Mouse (Mus musculus) thymus, postnatal 0 days (tissue): ENCODE measurements around the gene Slc25a10. TPM values are rescaled to one million over a fixed set of nuclear protein-coding genes. Genes with fewer than 3 reads are reported as not detected.

Experiments used
- DNase-seq: peaks from one replicate; pipeline ENCODE4 v3.0.0-alpha.2; 2015; ENCODE audit warnings: low spot score
- polyA plus RNA-seq: library from polyadenylated mRNA; unstranded; fragments of >200 nt; fragmentation: Nextera tagmentation; extraction: Ambion mirVana; gene quantifications from 2 replicates; pipeline ENCODE4 v1.2.1, GENCODE M21; 2015

Slc25a10 gene
- 28.6 and 29.4 TPM in 2 replicates for polyA plus RNA-seq

- peak; percentile 67 for DNase-seq
Measured at GRCm38 (mm10) chr11:120491317-120492023, at the start of gene Slc25a10. TSS of gene Slc25a10 (plus strand) at chr11:120491840.

- DNase-seq: no peak
Measured at GRCm38 (mm10) chr11:120442344-120442743, 49.3 kb upstream of the Slc25a10 start, which contains the start of gene Tspan10. TSS of gene Tspan10 (plus strand) at chr11:120442644.

GRCm38 (mm10) chr11:120442765-120443280 is 48.8 kb upstream of the Slc25a10 start:
- DNase-seq: no peak

GRCm38 (mm10) chr11:120444106-120444505 is 47.5 kb upstream of the Slc25a10 start:
- no peak for DNase-seq

GRCm38 (mm10) chr11:120445475-120445874 is 46.2 kb upstream of the Slc25a10 start:
- DNase-seq: no peak

- no peak for DNase-seq
Measured at GRCm38 (mm10) chr11:120447179-120447578, 44.5 kb upstream of the Slc25a10 start.

- DNase-seq: no peak
Measured at GRCm38 (mm10) chr11:120452246-120452645, 39.4 kb upstream of the Slc25a10 start.

DNA sequence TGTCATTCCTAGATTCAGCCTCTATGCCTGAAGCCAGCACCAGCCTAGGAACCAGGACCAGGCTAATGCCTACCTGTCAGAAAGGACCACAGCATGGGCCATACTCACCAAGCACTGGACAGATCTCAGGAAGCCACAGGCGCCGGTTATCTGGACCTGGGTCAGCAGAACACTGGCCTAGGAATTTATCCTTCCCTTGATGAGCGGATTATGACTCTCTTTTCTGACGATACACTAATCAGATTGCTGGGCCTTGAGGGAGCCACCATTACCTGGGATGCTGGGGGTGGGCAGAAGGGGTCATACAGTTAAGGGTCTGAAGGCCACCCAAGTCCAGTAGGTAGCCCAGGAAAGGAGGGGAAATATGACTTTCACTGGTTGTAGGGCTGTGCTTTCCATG is 38.3 kb upstream of the Slc25a10 start, which contains the start of gene Pde6g:
Gene Pde6g, minus strand, starts transcription at position 195 of the 400 bp plus-strand sequence.
- no peak for DNase-seq

DNA sequence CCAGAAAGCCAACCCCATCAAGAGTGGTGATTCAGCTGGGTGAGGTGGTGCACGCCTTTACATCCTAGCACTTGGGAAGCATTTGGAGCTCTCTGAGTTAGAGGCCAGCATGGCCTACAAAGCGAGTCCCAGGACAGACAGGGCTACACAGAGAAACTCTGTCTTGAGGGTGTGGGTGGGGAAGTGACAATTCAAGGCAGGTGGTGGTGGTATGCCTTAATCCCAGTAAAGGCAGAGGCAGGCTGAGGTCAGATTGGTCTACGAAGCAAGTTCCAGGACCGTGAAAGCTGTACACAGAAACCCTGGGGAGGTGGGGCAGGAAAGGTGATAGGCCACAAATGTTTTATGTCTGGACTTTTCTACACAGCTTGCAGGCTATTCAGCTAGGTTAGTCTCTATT is 36.7 kb upstream of the Slc25a10 start:
- no peak for DNase-seq

- DNase-seq: no peak
Measured at GRCm38 (mm10) chr11:120455413-120455812, 36.2 kb upstream of the Slc25a10 start.

GRCm38 (mm10) chr11:120457370-120457769 is 34.3 kb upstream of the Slc25a10 start:
- DNase-seq: no peak

- peak; percentile 83 for DNase-seq
Measured at GRCm38 (mm10) chr11:120457772-120458751, 33.6 kb upstream of the Slc25a10 start, which contains the start of the genes Oxld1 and Ccdc137. TSS of gene Oxld1 (minus strand) at chr11:120458068. TSS of gene Ccdc137 (plus strand) at chr11:120458115.

DNA sequence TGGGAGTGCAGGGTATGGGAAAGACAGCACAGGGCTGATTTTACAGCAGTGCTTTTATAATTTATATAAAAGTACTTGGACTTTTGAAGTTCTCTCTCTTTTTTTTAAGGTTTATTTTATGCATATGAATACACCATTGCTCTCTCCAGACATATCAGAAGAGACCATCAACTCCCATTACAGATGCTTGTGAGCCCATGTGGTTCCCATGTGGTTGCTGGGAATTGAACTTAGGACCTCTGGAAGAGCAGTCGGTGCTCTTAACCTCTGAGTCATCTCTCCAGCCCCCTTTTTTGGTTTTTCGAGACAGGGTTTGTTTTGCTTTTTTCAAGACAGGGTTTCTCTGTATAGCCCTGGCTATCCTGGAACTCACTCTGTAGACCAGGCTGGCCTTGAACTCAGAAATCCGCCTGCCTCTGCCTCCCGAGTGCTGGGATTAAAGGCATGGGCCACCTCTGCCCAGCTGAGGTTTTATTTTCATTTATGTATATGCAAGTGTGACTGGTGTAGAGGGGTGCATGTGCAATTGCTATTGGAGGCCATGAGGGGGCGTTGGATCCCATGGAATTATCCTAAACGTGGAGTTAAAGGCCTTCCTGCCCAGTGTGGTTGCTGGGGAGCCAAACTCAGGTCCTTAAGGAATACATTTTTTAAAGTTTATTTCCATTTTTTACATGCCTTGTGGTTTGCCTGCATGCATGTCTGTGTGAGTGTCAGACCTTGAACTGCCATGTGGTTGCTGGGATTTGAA is 32.6 kb upstream of the Slc25a10 start:
- DNase-seq: no peak

DNA sequence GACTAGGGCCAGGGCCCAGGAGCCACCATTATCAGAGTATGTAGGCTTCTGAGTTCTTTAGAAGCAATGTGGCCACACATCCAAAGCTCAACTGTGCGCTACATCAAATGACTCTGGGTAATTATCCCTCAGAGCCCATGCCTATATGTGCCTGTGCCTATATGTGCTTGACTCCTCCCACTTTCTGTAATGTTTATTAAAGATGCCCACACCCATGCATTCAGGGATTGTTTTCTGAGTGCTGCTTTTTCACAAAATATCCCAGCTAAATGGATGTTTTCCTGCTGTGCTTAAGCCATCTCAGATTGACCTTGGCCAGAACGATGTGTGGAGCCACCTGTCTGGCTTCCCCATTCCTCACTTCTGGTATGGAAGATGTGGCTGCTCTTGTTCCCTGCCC is 28.1 kb upstream of the Slc25a10 start:
- no peak for DNase-seq

DNA sequence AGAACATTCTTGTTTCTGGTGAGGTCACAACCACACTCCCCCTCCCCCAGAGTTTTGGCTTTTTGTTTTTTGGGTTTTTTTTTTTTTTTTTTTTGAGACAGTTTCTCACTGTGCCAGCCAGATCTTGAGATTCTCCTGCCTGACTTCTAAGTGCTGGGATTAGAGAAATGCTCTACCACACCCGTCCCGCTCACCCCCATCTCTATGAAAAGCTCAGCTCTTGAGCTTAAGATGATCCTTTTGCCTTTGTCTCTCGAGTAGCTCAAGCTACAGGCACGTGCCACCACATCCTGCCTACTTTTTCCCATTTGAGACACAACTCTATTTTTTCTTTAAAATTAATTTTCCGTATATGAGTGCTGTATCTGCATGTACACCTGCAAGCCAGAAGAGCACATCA is 27.3 kb upstream of the Slc25a10 start:
- no peak for DNase-seq

GRCm38 (mm10) chr11:120465521-120465920 is 26.1 kb upstream of the Slc25a10 start:
- DNase-seq: no peak

GRCm38 (mm10) chr11:120467051-120467735 is 24.4 kb upstream of the Slc25a10 start, which contains the start of gene Arl16:
TSS of gene Arl16 (minus strand) at chr11:120467607.
- DNase-seq: peak; percentile 99

GRCm38 (mm10) chr11:120467736-120468092 is 23.9 kb upstream of the Slc25a10 start:
- DNase-seq: no peak

- DNase-seq: no peak
Measured at GRCm38 (mm10) chr11:120472052-120472451, 19.6 kb upstream of the Slc25a10 start.

- DNase-seq: no peak
Measured at GRCm38 (mm10) chr11:120483448-120483934, 8.1 kb upstream of the Slc25a10 start.
